In the genomic region with DNA sequence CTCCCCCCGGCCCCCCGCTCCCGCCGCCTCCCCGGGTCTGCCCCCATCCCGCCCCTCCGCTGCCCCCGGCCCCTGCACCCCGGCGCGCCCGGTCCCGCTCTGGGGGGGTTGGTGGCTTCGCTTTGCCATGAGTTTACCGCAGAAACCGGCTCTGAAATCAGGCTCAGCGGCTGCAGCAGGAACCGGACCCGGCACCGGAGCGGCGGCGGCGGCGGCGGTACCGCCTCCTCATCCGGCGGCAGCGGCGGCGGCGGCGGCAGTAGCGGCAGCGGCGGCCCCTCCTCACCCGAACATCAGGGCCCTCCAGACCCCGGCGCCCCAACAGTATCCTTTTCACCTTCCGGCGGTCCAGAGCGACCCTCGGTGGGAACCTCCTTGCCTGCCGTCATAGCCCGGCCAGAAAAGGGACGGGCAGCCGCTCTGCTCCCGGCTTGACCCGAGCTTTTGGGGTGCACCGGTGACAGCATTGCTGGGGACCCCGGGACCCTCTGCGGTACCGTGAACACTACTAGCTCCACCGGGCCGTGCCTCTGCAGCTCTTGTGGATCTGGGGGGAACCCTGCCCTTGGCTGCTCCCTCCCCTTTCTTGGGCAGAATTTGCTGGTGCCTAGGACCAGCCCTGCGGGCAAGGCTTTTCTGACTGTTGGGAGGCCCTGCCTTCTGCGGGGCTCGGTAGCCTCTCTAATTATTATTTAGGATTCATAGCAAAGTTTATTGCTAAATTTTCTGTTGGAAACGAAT, we compare ENCODE assay signal across 8 mouse cellular contexts. TPM values are rescaled to one million over a fixed set of nuclear protein-coding genes. Genes with fewer than 3 reads are reported as not detected.
A peak's percentile ranks its signal among the peaks of the same experiment; 100 is the strongest.
DNase-seq lines count a peak whose midpoint lies in the region; ATAC-seq lines count a peak whose summit lies in the region.

No protein-coding gene starts in this region.

- intact Hi-C loops in left cerebral cortex, postnatal 36 days (cut with DNase I), result loop anchor here (10.0 kb wide), 1 partner anchor 111 kb away; no protein-coding TSS in a partner anchor
- intact Hi-C loops in gastrocnemius, postnatal 36 days (cut with DNase I), result loop anchor here (10.0 kb wide), 1 partner anchor 111 kb away; no protein-coding TSS in a partner anchor

- WGBS in liver, embryonic 16.5 days (ENCODE audit: insufficient replicate concordance), result under 1% methylated on average over 49 of the region's 60 CpGs

- H3K27ac ChIP-seq in liver, embryonic 16.5 days (ENCODE audit: low read length), result peak overlapping the region; percentile 76

- peak overlapping the region; percentile 98 for H3K4me2 ChIP-seq in liver, embryonic 16.5 days (ENCODE audit: low read depth, low read length)

- H3K9ac ChIP-seq in liver, embryonic 16.5 days (ENCODE audit: low read depth, low read length), result peak overlapping the region; percentile 92

- no peaks in the 10 kb centered on the region for H3K9me3 ChIP-seq in liver, embryonic 16.5 days (replicated peaks; ENCODE audit: control insufficient read depth, low read length)

- ATAC-seq in liver, embryonic 16.5 days (ENCODE audit: low read depth), result peak; percentile 4; the same call in 1 of the 2 replicates

- peak overlapping the region; percentile 87 for H3K4me3 ChIP-seq in liver, embryonic 16.5 days (ENCODE audit: low read depth, low read length)

- peaks cover 12% of the 10 kb centered on the region for H3K36me3 ChIP-seq in liver, embryonic 16.5 days (ENCODE audit: control insufficient read depth, insufficient read depth)

- H3K27me3 ChIP-seq in liver, embryonic 16.5 days (ENCODE audit: control insufficient read depth, insufficient read depth, low read depth, low read length), result peaks cover 5% of the 10 kb centered on the region; the same call in 1 of the 2 replicates

- peak; percentile 41 to 49 for DNase-seq in left cerebral cortex, postnatal 36 days (ENCODE audit: low spot score in 2 of 2)
- no peak for DNase-seq in left cerebral cortex, adult 8-10 months (ENCODE audit: low spot score in 2 of 2)
- DNase-seq in cerebellum, postnatal 25 days, result peak; percentile 71 to 72
- peak; percentile 27 to 49 for DNase-seq in gastrocnemius, postnatal 36 days
- peak; percentile 39 for DNase-seq in kidney, adult 11 months
- DNase-seq in neural tube, embryonic 10.5 days (ENCODE audit: extremely low spot score, low spot score), result peak; percentile 61
- DNase-seq in thymus, adult 18-20 months, result peak; percentile 36

- H3K4me1 ChIP-seq in liver, embryonic 16.5 days (ENCODE audit: control insufficient read depth, low read depth, low read length), result peaks cover 24% of the 10 kb centered on the region

RNA-seq across cellular contexts. Expression of a gene that starts 1.2 kb away (rescaled TPM):
- 100 to 1,000 TPM; 168 to 190 TPM for total RNA-seq in left cerebral cortex, postnatal 36 days (2021)
- total RNA-seq in left cerebral cortex, adult 8-10 months (2022), result 100 to 1,000 TPM; 147 to 156 (median 154) TPM
- total RNA-seq in gastrocnemius, postnatal 36 days (2021), result 100 to 1,000 TPM; 103 to 115 TPM
- polyA plus RNA-seq in liver, embryonic 16.5 days (2015; fragmentation: Nextera tagmentation; extraction: Ambion mirVana), result 5.6 and 6.4 TPM in 2 replicates

Comparison
In these comparisons a context has a peak if more than half of its experiments do, and no peak if none do; other contexts are left out.
1. DNase-seq: peak in left cerebral cortex, postnatal 36 days (2 of 2), cerebellum, postnatal 25 days (2 of 2), gastrocnemius, postnatal 36 days (2 of 2), kidney, adult 11 months (single experiment), neural tube, embryonic 10.5 days (single experiment) and thymus, adult 18-20 months (2 of 2); none in left cerebral cortex, adult 8-10 months (0 of 2).